Mouse (Mus musculus): ENCODE data around the gene Sbf2. TPM values are rescaled to one million over a fixed set of nuclear protein-coding genes. Genes with fewer than 3 reads are reported as not detected.
A peak's percentile ranks its signal among the peaks of the same experiment; 100 is the strongest.

Sbf2 gene
- polyA plus RNA-seq, 1 experiment from 2014 or later: 34.8 TPM

DNA sequence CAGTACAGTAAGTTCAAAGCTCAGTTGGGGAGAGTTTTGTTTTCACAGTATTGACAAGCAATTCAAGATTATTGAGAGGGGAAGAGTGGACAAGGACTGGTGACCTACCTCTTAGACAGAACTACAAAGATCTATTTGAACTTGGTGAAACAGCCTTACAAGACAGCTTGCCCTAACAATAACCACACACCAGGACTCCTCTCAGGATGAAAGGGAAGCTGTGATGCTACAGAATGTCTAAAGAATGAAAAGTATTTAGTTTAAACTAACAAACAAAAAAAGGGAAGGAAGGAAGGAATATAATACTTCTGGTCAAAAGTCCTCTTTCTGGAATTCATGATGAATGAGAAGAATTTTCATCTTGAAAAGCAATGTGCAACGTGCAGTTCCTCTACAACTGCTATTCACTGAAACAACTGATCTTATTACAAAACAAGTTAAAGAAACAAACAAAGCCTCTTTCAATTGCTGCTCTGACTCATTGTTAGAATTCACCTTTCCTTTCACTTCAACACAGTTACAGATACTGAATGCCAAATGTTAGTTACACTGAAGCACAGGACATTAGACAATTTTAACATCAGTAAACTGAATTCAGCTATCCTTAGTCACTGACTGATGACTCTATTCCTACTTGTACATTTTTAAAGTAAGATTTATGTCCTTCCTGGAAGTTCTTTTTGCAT lies 89.5 kb downstream of the Sbf2 start:
- no peak overlapping the region for H3K4me3 ChIP-seq
- no peak for DNase-seq (ENCODE audit: low spot score)
- H3K4me1 ChIP-seq (replicated peaks): peaks cover 16% of the 10 kb centered on the region
- no peak overlapping the region for H3K27ac ChIP-seq
- no peaks in the 10 kb centered on the region for H3K27me3 ChIP-seq (ENCODE audit: insufficient read depth, poor library complexity, severe bottlenecking)
- no peaks in the 10 kb centered on the region for H3K36me3 ChIP-seq
- no peaks in the 10 kb centered on the region for H3K9me3 ChIP-seq
- WGBS: 23% methylated on average over 1 of the region's 1 CpGs

GRCm38 (mm10) chr7:110516241-110517220 lies 98.2 kb downstream of the Sbf2 start:
- H3K27ac ChIP-seq: no peak overlapping the region
- H3K27me3 ChIP-seq (ENCODE audit: insufficient read depth, poor library complexity, severe bottlenecking): no peaks in the 10 kb centered on the region
- no peaks in the 10 kb centered on the region for H3K4me1 ChIP-seq (replicated peaks)
- no peak for DNase-seq (ENCODE audit: low spot score)
- H3K36me3 ChIP-seq: no peaks in the 10 kb centered on the region
- H3K9me3 ChIP-seq: no peaks in the 10 kb centered on the region
- WGBS: 91% methylated on average over 2 of the region's 2 CpGs
- H3K4me3 ChIP-seq: no peak overlapping the region

GRCm38 (mm10) chr7:110514131-110514530 lies 100.6 kb downstream of the Sbf2 start:
- no peak overlapping the region for H3K4me3 ChIP-seq
- H3K27me3 ChIP-seq (ENCODE audit: insufficient read depth, poor library complexity, severe bottlenecking): no peaks in the 10 kb centered on the region
- no peak overlapping the region for H3K27ac ChIP-seq
- DNase-seq (ENCODE audit: low spot score): no peak
- H3K36me3 ChIP-seq: no peaks in the 10 kb centered on the region
- H3K9me3 ChIP-seq: no peaks in the 10 kb centered on the region
- no peaks in the 10 kb centered on the region for H3K4me1 ChIP-seq (replicated peaks)

DNA sequence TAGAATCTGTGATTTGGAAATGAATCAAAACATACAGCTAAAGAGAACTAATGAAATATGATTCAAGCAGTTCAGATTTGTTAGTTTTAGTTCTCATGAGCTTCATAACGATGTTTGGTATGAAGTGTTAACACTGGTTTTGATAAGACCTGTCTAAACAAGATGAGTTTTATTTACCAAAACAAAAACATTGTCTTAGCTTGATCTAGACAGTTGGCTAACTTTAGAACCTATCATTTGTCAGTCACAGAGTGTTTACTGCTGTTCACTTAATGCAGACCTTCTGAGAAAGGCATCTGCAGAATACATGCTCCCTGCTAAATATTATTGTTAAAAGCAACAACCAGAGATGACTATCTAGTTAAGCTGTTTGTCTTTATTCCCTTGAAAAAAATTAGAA lies 116.1 kb downstream of the Sbf2 start:
- Histone ChIP-seq H3K9me3 (peaks cover 11% of the 10 kb centered on the region), H3K36me3 (no peaks in the 10 kb centered on the region), H3K27ac (no peak overlapping the region), H3K4me3 (no peak overlapping the region), H3K4me1 (replicated peaks) (no peaks in the 10 kb centered on the region), H3K27me3 (ENCODE audit: insufficient read depth, poor library complexity, severe bottlenecking) (no peaks in the 10 kb centered on the region)
- DNase-seq (ENCODE audit: low spot score): no peak
- 90% methylated on average over 1 of the region's 1 CpGs for WGBS

DNA sequence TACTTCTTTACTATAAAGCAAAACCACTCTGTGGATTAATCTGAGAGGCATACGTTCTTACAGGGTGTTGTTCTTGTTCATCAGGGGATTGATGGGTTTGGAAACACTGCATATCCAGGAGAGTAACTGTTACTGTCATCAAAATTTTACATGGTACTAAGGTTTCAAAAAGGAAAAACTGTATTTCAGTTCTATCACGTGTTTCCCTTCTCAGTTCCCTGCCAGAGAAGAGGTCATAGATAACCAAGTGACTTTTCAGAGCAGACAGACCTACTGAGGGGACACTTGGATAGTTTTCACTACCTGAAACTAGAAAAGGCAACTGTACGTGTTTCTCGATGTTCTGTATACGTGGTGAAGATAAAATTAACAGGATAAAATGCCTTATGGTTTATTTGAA lies 123.7 kb downstream of the Sbf2 start:
- Histone ChIP-seq H3K4me1 (replicated peaks) (no peaks in the 10 kb centered on the region), H3K36me3 (no peaks in the 10 kb centered on the region), H3K9me3 (no peaks in the 10 kb centered on the region), H3K4me3 (no peak overlapping the region), H3K27me3 (ENCODE audit: insufficient read depth, poor library complexity, severe bottlenecking) (no peaks in the 10 kb centered on the region), H3K27ac (no peak overlapping the region)
- WGBS: 93% methylated on average over 5 of the region's 5 CpGs
- no peak for DNase-seq (ENCODE audit: low spot score)

DNA sequence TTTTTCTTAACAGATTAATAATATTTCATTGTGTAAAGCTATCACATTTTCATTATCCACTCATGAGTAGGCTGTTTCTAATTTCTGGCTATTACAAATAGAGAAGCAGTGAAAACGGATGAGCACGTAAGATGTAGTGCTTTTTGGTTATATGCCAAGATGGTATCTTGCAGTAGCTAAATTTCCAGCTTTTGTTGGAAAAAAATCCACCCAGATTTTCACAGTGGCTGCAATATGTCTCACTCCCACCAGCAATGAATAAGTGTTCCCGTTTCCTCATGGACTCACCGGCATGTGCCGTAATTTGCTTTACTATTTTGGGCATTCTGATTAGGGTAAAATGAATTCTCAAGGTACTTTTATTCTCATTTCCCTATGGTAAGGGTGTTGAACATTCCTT lies 129.7 kb downstream of the Sbf2 start:
- Histone ChIP-seq H3K4me1 (replicated peaks) (no peaks in the 10 kb centered on the region), H3K36me3 (peaks cover 6% of the 10 kb centered on the region), H3K27me3 (ENCODE audit: insufficient read depth, poor library complexity, severe bottlenecking) (no peaks in the 10 kb centered on the region), H3K27ac (no peak overlapping the region), H3K9me3 (no peaks in the 10 kb centered on the region), H3K4me3 (no peak overlapping the region)
- 94% methylated on average over 5 of the region's 5 CpGs for WGBS
- no peak for DNase-seq (ENCODE audit: low spot score)

DNA sequence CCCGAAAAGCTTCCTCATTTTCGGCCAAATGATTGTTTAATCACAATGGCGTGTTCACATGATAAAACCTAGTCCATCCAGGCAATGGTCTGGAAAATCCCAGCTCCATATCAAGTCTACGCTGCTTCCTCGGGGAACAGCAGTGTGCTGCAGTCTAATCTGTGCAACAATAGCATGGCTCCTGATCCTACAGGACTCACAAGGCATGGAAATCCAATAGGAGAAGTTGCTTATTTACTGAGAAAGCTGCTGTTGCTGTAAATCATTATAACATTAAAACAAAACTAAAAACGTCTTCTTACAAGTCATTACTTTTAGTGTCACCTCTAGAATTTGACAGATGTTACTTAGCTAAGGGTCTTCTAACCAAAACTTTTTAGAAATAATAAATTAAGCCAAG lies 143.7 kb downstream of the Sbf2 start:
- H3K4me3 ChIP-seq: no peak overlapping the region
- whole genome bisulfite sequencing: 91% methylated on average over 6 of the region's 6 CpGs

DNA sequence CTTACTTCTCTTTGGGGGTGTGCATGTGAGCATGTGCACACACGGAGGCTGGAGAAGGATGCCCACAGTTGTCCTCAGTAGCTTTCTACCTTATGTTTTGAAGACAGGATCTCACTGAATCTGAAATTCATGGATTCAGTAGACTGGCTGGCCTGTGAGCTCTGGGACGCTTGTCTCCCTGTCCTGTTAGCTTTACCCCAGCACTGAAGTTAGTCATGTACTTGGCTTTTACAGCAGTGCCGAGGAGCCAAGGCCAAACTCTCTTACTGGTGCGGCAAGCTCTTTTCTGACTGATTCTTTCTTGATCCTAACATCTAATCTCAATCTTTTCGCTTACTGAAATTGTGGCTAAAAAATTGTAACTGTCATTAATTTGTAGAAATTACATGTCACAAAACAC lies 151.3 kb downstream of the Sbf2 start:
- no peak overlapping the region for H3K27ac ChIP-seq
- no peak for DNase-seq (ENCODE audit: low spot score)
- no peak overlapping the region for H3K4me3 ChIP-seq
- 87% methylated on average over 5 of the region's 5 CpGs for WGBS
- no peaks in the 10 kb centered on the region for H3K27me3 ChIP-seq (ENCODE audit: insufficient read depth, poor library complexity, severe bottlenecking)
- 0 out of 2 replicates have a peak, but pooled peaks cover 3% of the 10 kb centered on the region for H3K36me3 ChIP-seq
- H3K9me3 ChIP-seq: no peaks in the 10 kb centered on the region
- H3K4me1 ChIP-seq (replicated peaks): no peaks in the 10 kb centered on the region

More for the DNA sequence above, 143.7 kb downstream of the Sbf2 start:
- no peak for DNase-seq (ENCODE audit: low spot score)
- H3K9me3 ChIP-seq: no peaks in the 10 kb centered on the region
- no peaks in the 10 kb centered on the region for H3K27me3 ChIP-seq (ENCODE audit: insufficient read depth, poor library complexity, severe bottlenecking)
- H3K27ac ChIP-seq: no peak overlapping the region
- no peaks in the 10 kb centered on the region for H3K4me1 ChIP-seq (replicated peaks)
- no peaks in the 10 kb centered on the region for H3K36me3 ChIP-seq

GRCm38 (mm10) chr7:110432301-110432700 lies 182.4 kb downstream of the Sbf2 start:
- Histone ChIP-seq H3K4me3 (no peak overlapping the region), H3K27me3 (ENCODE audit: insufficient read depth, poor library complexity, severe bottlenecking) (no peaks in the 10 kb centered on the region), H3K9me3 (no peaks in the 10 kb centered on the region), H3K4me1 (replicated peaks) (no peaks in the 10 kb centered on the region), H3K36me3 (peaks cover 9% of the 10 kb centered on the region), H3K27ac (no peak overlapping the region)
- WGBS: 29% methylated on average over 4 of the region's 4 CpGs
- peak; percentile 18 for DNase-seq (ENCODE audit: low spot score)

DNA sequence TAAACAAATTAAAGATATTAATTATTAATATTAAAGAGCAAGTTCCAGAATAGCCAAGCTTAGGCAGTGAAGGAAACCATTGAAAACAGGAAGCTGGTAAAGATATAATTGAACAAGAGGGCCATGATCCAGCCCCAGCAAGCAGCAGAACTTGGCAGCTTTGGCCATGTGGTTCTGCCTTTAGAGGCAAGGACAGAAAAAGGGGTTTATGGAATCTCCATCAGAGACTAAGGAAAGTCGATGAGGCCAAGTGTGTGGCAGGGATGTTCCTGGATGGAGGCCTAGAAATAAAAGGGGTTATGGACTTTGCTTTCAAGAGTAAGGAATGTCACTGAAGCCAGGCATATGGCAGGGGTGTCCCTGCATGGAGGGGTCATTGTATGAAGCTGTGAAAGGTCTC lies 198.4 kb downstream of the Sbf2 start:
- no peaks in the 10 kb centered on the region for H3K9me3 ChIP-seq
- H3K4me3 ChIP-seq: no peak overlapping the region
- no peaks in the 10 kb centered on the region for H3K4me1 ChIP-seq (replicated peaks)
- no peaks in the 10 kb centered on the region for H3K27me3 ChIP-seq (ENCODE audit: insufficient read depth, poor library complexity, severe bottlenecking)
- no peak for DNase-seq (ENCODE audit: low spot score)
- 95% methylated on average over 1 of the region's 1 CpGs for WGBS
- no peak overlapping the region for H3K27ac ChIP-seq
- peaks cover 34% of the 10 kb centered on the region for H3K36me3 ChIP-seq

DNA sequence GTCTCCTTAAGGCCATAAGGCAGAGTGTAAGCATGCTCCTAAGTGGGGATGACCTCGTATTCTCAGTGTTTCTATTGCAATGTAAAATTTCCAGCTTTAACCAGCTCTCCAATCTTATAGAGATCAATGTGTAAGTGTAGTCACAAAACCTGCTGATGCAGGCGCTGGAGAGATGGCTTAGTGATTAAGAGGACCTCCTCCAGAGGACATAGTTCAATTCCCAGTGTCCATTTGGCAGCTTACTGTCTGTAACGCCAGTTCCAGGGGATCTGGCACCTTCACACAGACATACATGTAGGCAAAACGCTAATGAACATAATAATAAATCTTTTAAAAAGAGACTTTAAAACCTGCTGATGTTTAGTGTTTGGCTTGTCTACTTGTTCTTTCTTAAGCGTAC lies 200.4 kb downstream of the Sbf2 start:
- Histone ChIP-seq H3K4me3 (no peak overlapping the region), H3K27me3 (ENCODE audit: insufficient read depth, poor library complexity, severe bottlenecking) (no peaks in the 10 kb centered on the region), H3K36me3 (peaks cover 24% of the 10 kb centered on the region), H3K27ac (no peak overlapping the region), H3K9me3 (no peaks in the 10 kb centered on the region), H3K4me1 (replicated peaks) (no peaks in the 10 kb centered on the region)
- no peak for DNase-seq (ENCODE audit: low spot score)
- 92% methylated on average over 5 of the region's 5 CpGs for WGBS

- DNase-seq (ENCODE audit: low spot score): no peak
- 80% methylated on average over 1 of the region's 1 CpGs for WGBS
- Histone ChIP-seq H3K27ac (no peak overlapping the region), H3K27me3 (ENCODE audit: insufficient read depth, poor library complexity, severe bottlenecking) (no peaks in the 10 kb centered on the region), H3K36me3 (peaks cover 20% of the 10 kb centered on the region), H3K4me1 (replicated peaks) (no peaks in the 10 kb centered on the region), H3K9me3 (no peaks in the 10 kb centered on the region), H3K4me3 (no peak overlapping the region)
Observed at GRCm38 (mm10) chr7:110402092-110402491, 212.6 kb downstream of the Sbf2 start.

DNA sequence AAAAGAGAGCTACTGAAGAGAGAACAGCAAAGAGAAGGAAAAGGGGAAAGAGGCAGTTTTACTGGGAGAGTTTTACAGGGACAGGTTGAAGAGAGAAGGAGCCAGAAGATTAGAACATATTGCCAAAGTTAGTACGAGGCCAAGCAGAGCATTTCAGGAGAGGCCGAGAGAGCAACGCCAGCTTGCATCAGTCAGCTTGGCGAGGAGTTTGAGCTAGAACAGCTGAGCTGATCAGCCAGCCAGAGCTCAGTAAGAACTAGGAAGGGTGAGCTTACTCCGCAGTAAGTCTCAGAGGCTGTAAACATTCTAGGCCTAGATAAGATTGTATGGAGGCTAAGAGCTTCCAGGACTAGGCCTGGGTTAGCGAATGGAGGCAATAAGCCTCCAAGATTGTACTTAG lies 222.1 kb downstream of the Sbf2 start:
- DNase-seq (ENCODE audit: low spot score): no peak
- Histone ChIP-seq H3K9me3 (no peaks in the 10 kb centered on the region), H3K27ac (no peak overlapping the region), H3K36me3 (peaks cover 8% of the 10 kb centered on the region), H3K4me3 (no peak overlapping the region), H3K4me1 (replicated peaks) (peaks cover 6% of the 10 kb centered on the region; the same call in 1 of the 2 replicates), H3K27me3 (ENCODE audit: insufficient read depth, poor library complexity, severe bottlenecking) (no peaks in the 10 kb centered on the region)
- WGBS: 94% methylated on average over 6 of the region's 6 CpGs
